Mouse (Mus musculus) embryonic stem cell, embryonic (primary cell): ENCODE results near the gene Hoxa3.

Source experiments
- CTCF ChIA-PET, 4 experiments: fragments of 300-600 bp in 2 of 4; fragments of 350-600 bp in 2 of 4; sonication (Branson Sonifier 250); formaldehyde crosslinking; loops; one replicate each; lab custom pipeline; 2022; ENCODE audit warnings: inconsistent platforms in 2 of 4; lab: Charles Lee
- POLR2A ChIA-PET, 4 experiments: fragments of 300-600 bp in 2 of 4; fragments of 350-600 bp in 2 of 4; sonication (Branson Sonifier 250); formaldehyde crosslinking; loops; one replicate each; lab custom pipeline; 2022; ENCODE audit warnings: antibody characterized with exemption in 4 of 4, inconsistent platforms in 1 of 4; lab: Charles Lee

Hoxa3 gene

DNA sequence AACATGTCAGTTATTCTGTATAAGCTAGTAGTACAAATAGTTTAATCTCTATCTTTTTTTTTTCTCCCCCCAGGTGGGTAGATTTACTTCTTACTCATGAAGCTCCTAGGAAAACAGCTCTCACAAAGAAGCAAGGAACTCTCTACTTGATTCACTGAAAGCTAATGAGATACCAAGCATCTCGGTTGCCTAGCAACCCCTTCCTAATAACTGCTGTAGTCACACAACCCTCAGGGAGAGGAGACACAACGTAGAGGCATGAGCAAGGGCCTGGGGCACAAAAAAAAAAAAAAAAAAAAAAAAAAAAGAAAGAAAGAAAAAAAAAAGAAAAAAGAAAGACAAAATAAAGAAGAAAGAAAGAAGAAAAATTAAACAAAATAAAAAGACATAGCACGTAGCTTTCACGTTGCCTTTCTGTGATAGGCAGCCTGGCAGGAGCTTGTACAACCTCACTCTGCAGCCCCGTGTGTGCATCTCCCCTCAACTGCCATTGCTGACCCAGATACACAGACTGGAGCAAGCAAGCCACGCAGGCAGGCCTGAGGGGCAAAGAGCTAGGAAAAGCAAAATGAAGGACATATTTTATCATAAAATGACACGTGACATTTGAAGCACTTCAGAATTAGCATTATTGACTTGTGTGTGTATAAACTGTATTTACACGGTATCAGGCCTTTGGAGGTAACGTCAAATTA, 75.1 kb downstream of the Hoxa3 start:
- CTCF ChIA-PET, result interaction anchor here in 1 of 4 experiments (0.7 kb wide), 1 partner anchor 9 kb away, joined by 3 read pairs; no protein-coding TSS in a partner anchor
- POLR2A ChIA-PET, result interaction anchor here in 2 of 4 experiments (0.6 to 2.4 kb wide), 7 partner anchors 9 to 772 kb away, joined by 3 to 23 read pairs (median 4); no protein-coding TSS in a partner anchor

DNA sequence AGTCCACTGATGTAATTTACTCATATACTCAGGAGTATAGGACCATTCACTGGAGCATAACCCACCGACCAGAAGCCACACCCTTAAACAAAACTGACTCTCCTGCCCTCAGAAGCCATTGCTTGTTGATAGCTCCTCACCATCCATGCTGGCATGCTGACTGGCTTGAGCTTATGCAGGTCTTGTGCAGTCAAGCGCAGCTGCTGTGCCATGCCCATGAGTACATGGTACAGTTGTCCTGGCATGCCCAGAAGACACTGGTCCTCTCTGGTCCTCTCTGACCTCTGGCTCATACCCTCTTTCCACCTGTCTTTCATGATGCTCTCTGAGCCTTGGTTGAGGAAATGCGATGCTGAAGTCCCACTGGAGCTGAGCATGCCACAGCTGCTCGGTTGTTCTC, 89.5 kb downstream of the Hoxa3 start:
- ChIA-PET CTCF (no interaction called here), POLR2A (no interaction called here)

DNA sequence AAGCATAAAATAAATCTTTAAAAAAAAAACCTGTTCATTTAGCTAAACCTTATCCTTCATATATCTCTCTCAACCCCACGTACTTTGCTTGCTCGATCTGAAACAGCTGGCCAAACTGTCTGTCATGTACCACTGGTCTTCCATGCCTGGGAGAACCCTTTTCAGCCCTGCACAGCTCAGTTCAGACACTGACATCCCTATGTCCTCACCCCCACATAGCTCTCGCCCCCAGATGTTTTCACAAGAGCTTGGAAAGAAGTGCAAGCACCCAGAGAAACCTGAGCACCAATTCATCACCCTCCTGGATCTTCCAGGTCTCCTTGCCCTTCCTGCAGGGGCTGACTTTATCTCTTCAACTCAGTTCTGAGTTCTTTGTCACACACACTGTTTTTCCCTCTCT, 92.0 kb downstream of the Hoxa3 start:
- CTCF ChIA-PET, result no interaction called here
- POLR2A ChIA-PET, result interaction anchor here in 1 of 4 experiments (0.6 to 1.0 kb wide), 2 partner anchors 42 to 101 kb away, joined by 3 to 4 read pairs; no protein-coding TSS in a partner anchor
